Mouse (Mus musculus) ES-E14 (cell line): ENCODE results near the gene Igsf8. TPM values are rescaled to one million over a fixed set of nuclear protein-coding genes. Genes with fewer than 3 reads are reported as not detected.

Source experiments
- DNase-seq: peaks from one replicate; pipeline ENCODE4 v3.0.0-alpha.2; 2013; ENCODE audit warnings: low read depth, low spot score
- H3K27ac ChIP-seq: 2 replicates; pipeline ENCODE4 v1.5.1; 2012; ENCODE audit warnings: low read depth, mild to moderate bottlenecking, low read length, moderate library complexity, mixed read lengths; ENCODE audit not compliant: poor library complexity, insufficient read depth, severe bottlenecking
- H3K36me3 ChIP-seq: 2 replicates; pipeline ENCODE4 v1.6.1; 2012; ENCODE audit warnings: mild to moderate bottlenecking, low read length, moderate library complexity, mixed read lengths; ENCODE audit not compliant: control insufficient read depth, poor library complexity, insufficient read depth, severe bottlenecking
- H3K4me1 ChIP-seq, 2 experiments: fragments of 150-350 bp in 1 of 2; sonication (generic) in 1 of 2; 2 replicates each; pipeline ENCODE4 v1.6.1; 2012; ENCODE audit warnings: low read length in 2 of 2, mild to moderate bottlenecking in 1 of 2, mixed read lengths in 1 of 2; ENCODE audit not compliant: control insufficient read depth in 2 of 2, insufficient read depth in 2 of 2, poor library complexity in 1 of 2
- H3K4me3 ChIP-seq, 2 experiments: fragments of 150-350 bp in 1 of 2; sonication (generic) in 1 of 2; 2 replicates each; pipeline ENCODE4 v1.5.1; 2012; ENCODE audit warnings: low read length in 2 of 2, low read depth in 1 of 2, mild to moderate bottlenecking in 1 of 2, mixed read lengths in 1 of 2; ENCODE audit not compliant: insufficient read depth in 1 of 2, poor library complexity in 1 of 2, severe bottlenecking in 1 of 2
- H3K9ac ChIP-seq: 2 replicates; pipeline ENCODE4 v1.6.1; 2012; ENCODE audit warnings: low read depth, mild to moderate bottlenecking, low read length, mixed read lengths; ENCODE audit not compliant: poor library complexity, insufficient read depth, severe bottlenecking
- H3K9me3 ChIP-seq: fragments of 150-350 bp; sonication (generic); 2 replicates; pipeline ENCODE4 v1.6.1; 2012; ENCODE audit warnings: low read depth, mild to moderate bottlenecking, low read length; ENCODE audit not compliant: control insufficient read depth, insufficient read depth
- CHD2 ChIP-seq: IDR thresholded peaks from 2 replicates; pipeline ENCODE4 v1.6.1; 2014; ENCODE audit warnings: mild to moderate bottlenecking, low read depth, low read length, inconsistent platforms
- HCFC1 ChIP-seq: IDR thresholded peaks from 2 replicates; pipeline ENCODE4 v1.6.1; 2012; ENCODE audit warnings: low read length, inconsistent platforms, borderline replicate concordance; ENCODE audit not compliant: insufficient read depth
- MAFK ChIP-seq: IDR thresholded peaks from 2 replicates; pipeline ENCODE4 v1.6.1; 2014; ENCODE audit warnings: mild to moderate bottlenecking, low read depth, low read length, inconsistent platforms; ENCODE audit not compliant: insufficient read depth
- ZC3H11A ChIP-seq: IDR thresholded peaks from 2 replicates; pipeline ENCODE4 v1.6.1; 2012; ENCODE audit warnings: low read depth, mild to moderate bottlenecking, inconsistent platforms, low read length, borderline replicate concordance
- ZNF384 ChIP-seq: IDR thresholded peaks from 2 replicates; pipeline ENCODE4 v1.6.1; 2012; ENCODE audit warnings: low read depth, low read length, inconsistent platforms
- in situ Hi-C, 2 experiments: fragments of 600-800 bp; cut with MboI; formaldehyde crosslinking; loops; one replicate each; pipeline ENCODE4 v1.15.1; 2025; ENCODE audit warnings: low sequenced_read_pairs in 2 of 2, inconsistent platforms in 1 of 2; ENCODE audit not compliant: unreplicated experiment in 2 of 2
- total RNA-seq: library from RNA; depleted of rRNA; stranded (reverse); fragments of 300-350 nt; gene quantifications from 2 replicates; pipeline ENCODE4 v1.2.3, GENCODE M21; 2012; rRNA removed

The Igsf8 gene
- total RNA-seq, 1 experiment: 43.5 TPM

- in situ Hi-C loops: no loop called here
- Histone ChIP-seq H3K4me3 (peak overlapping the region; percentile 61 to 62), H3K27ac (no peak overlapping the region), H3K9me3 (no peaks in the 10 kb centered on the region), H3K9ac (peak overlapping the region; percentile 63; the same call in 1 of the 2 replicates), H3K36me3 (no peaks in the 10 kb centered on the region), H3K4me1 (peaks cover 0 to 6% of the 10 kb centered on the region in 2 experiments; a peak in 1 of 4 replicates)
- TF ChIP-seq MAFK: no peak
- TF ChIP-seq ZNF384: no peak
- no peak for TF ChIP-seq ZC3H11A
- no peak for TF ChIP-seq CHD2
- TF ChIP-seq HCFC1: no peak
- peak; percentile 79 for DNase-seq
These were observed 107.5 kb downstream of the Igsf8 start for GRCm38 (mm10) chr1:172368768-172369418.

Other genes with a start within 250 kb of the Igsf8 start
- 25.3 and 46.0 TPM in 2 replicates for gene Vangl2, start 233.2 kb upstream of the Igsf8 start, total RNA-seq
- not detected in 2 replicates for gene Nhlh1, start 204.1 kb upstream of the Igsf8 start, total RNA-seq
- gene Copa, start 179.1 kb upstream of the Igsf8 start, total RNA-seq: 64.7 and 91.5 TPM in 2 replicates
- 40.5 and 59.6 TPM in 2 replicates for gene Ncstn, start 178.8 kb upstream of the Igsf8 start, total RNA-seq
- 81.7 and 97.8 TPM in 2 replicates for gene Pex19, start 134.9 kb upstream of the Igsf8 start, total RNA-seq
- gene Dcaf8, start 113.6 kb upstream of the Igsf8 start, total RNA-seq: 58.0 and 61.9 TPM in 2 replicates
- gene Pea15a, start 54.8 kb upstream of the Igsf8 start, total RNA-seq: 13.3 and 21.3 TPM in 2 replicates
- gene Casq1, start 41.8 kb upstream of the Igsf8 start, total RNA-seq: 1.8 and 2.4 TPM in 2 replicates
- gene Atp1a4, start 3.2 kb upstream of the Igsf8 start, total RNA-seq: 1.5 and 2.2 TPM in 2 replicates
- 0.31 and 0.48 TPM in 2 replicates for gene Atp1a2, start 36.4 kb downstream of the Igsf8 start, total RNA-seq
- 1.2 and 1.7 TPM in 2 replicates for gene Kcnj9, start 67.7 kb downstream of the Igsf8 start, total RNA-seq
- gene Kcnj10, start 79.6 kb downstream of the Igsf8 start, total RNA-seq: 0.80 and 1.2 TPM in 2 replicates
- gene Pigm, start 114.9 kb downstream of the Igsf8 start, total RNA-seq: 25.4 and 25.6 TPM in 2 replicates
- 1.6 and 2.7 TPM in 2 replicates for gene Slamf9, start 213.7 kb downstream of the Igsf8 start, total RNA-seq
- gene Igsf9, start 220.1 kb downstream of the Igsf8 start, total RNA-seq: 45.6 and 80.3 TPM in 2 replicates
- gene Tagln2, start 238.4 kb downstream of the Igsf8 start, total RNA-seq: 112 and 131 TPM in 2 replicates